Mouse (Mus musculus) left cerebral cortex, postnatal 10 days (tissue): ENCODE data around the gene Ube2d3. TPM values are rescaled to one million over a fixed set of nuclear protein-coding genes. Genes with fewer than 3 reads are reported as not detected.
"Not testable (repeated sequence)": the region's sequence is repeated elsewhere in the genome, so short reads cannot be mapped to it uniquely, and the experiment has no call there.

Experiments used
- DNase-seq, 2 experiments: peaks; one replicate each; pipeline ENCODE4 v3.0.0; 2021 to 2022; ENCODE audit warnings: low spot score in 2 of 2, mixed read lengths in 1 of 2; ENCODE audit errors: extremely low spot score in 1 of 2
- intact Hi-C: fragments of 180-260 bp; cut with DNase I; formaldehyde crosslinking; loops from one replicate; pipeline ENCODE4 v1.15.1; 2025
- total RNA-seq, 2 experiments: library from RNA; stranded (reverse); gene quantifications; 2 replicates each; pipeline ENCODE4 v1.2.3; 2021

Ube2d3 gene
- total RNA-seq, 2 experiments from 2014 or later: 258 to 268 TPM

DNA sequence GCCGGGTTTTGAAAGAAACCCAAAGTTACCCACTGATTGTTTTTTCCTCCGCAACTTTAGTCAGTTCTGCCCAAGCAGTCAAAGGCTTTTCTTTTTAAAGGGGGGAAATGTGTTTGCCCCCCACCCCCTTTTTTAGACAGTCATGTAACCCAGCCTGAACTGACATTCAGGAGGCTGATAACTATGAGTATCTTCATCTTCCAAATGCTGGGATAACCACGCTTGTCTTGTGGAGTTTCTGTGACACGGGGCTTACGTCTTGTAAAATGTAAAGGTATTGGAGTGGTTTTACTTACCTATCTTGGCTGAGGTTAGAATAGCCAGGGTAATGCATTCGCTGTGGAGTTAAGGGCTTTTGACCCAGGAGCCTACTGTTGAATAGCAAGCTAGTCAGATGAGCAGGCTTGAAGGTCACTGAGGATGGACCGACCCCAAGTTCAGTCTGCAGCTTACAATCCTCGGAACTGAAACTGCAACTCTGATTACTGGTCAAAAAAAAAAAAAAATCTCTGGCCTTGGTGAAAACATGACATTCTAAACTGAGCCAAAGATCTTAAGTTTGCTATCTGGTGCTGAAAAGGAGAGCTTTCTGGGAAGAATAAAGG lies 14.2 kb upstream of the Ube2d3 start, which contains the start of gene Cisd2:
Cisd2 (minus strand) TSS at position 318 of the 605 bp plus-strand sequence.
- DNase-seq: no peak
- intact Hi-C loops: no loop called here

GRCm38 (mm10) chr3:135436901-135437616 lies 890 bp upstream of the Ube2d3 start:
- peak in 1 of 2 experiments; percentile 13 for DNase-seq
- intact Hi-C loops: no loop called here

GRCm38 (mm10) chr3:135438531-135438912 lies 573 bp downstream of the Ube2d3 start:
- intact Hi-C loops: no loop called here
- DNase-seq: peak; percentile 94 to 98

DNA sequence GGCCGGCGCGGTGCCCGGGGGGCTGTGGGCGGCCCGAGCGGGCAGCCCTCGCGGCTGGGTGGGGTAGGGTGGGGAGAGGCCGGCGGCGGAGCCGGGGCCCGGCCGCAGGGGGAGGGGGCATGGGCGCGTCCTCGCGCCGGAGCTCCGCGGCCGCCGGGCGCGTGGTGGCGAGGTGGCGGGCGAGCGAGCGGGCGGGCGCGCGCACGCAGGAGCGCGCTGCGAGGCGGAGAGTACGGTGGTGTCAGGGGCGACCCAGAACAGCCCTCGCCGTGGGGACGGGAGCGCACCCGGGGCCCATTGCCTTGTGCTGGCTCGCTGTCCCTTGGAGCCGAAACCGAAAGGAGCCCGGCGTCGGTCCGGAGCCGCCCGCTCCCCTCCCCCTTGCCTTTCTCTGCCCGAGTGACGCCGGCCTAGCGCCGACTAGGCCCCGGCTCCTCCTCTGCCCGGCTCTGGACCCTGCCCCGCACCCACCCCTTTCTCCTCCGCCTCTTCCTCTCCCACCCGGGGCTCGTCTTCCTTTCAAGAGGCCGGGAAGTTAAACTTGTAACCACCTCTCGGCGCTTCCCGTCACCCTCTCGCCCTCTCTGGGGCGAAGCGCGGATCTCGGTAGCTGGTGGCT lies 1.1 kb downstream of the Ube2d3 start:
- intact Hi-C loops: no loop called here
- peak; percentile 59 to 94 for DNase-seq

- intact Hi-C loops: no loop called here
- DNase-seq: peak in 1 of 2 experiments; percentile 9
Measured at GRCm38 (mm10) chr3:135439651-135440050, 1.7 kb downstream of the Ube2d3 start.

- intact Hi-C loops: no loop called here
- DNase-seq: peak; percentile 17 to 42
Measured at GRCm38 (mm10) chr3:135440221-135440620, 2.3 kb downstream of the Ube2d3 start.

GRCm38 (mm10) chr3:135440621-135441020 lies 2.7 kb downstream of the Ube2d3 start:
- intact Hi-C loops: no loop called here
- no peak for DNase-seq

DNA sequence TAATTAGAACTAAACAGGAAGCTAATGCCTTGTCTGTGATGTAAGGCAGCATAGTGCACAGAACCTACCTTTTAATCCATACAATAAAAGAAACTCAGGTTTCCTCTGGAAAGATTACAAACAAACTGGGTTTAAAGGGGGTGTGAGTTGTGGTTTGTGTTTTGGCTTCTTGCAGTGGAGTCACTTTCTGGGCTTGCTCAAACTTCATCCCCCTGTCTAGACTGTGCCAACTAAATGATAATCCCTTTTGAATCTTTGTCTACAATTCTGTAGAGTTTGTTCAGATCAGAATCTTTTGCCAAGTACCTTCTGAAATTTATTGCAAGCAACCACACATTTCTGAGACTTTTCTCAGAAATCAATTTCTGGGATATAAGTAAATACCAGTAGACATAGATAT lies 7.0 kb downstream of the Ube2d3 start:
- DNase-seq: no peak
- intact Hi-C loops: no loop called here

- no peak for DNase-seq
- intact Hi-C loops: loop anchor here (10.0 kb wide), 1 partner anchor 126 kb away; no protein-coding TSS in a partner anchor
Measured at GRCm38 (mm10) chr3:135458981-135459380, 21.0 kb downstream of the Ube2d3 start.

DNA sequence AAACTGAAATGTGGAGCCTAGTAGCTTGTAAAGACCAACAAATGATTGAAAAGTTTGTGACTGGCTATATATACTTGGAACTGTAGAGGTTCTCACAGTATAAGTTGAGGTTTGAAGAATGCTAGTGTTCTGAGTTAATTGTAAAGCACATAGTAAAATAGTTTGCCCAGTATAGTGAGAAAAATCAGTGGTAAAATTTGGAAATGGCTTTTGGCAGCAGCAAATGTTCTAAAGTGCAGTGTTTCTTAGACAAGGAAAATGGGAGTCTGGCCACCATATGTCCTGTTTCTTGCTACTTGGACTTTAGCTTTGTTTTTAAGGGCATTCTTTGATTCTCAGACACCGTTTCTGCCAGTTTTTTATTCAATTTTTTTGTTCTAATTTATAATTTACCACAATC lies 30.5 kb downstream of the Ube2d3 start:
- no peak for DNase-seq
- intact Hi-C loops: no loop called here

- intact Hi-C loops: no loop called here
- no peak for DNase-seq
Measured at GRCm38 (mm10) chr3:135469146-135469545, 31.2 kb downstream of the Ube2d3 start.

DNA sequence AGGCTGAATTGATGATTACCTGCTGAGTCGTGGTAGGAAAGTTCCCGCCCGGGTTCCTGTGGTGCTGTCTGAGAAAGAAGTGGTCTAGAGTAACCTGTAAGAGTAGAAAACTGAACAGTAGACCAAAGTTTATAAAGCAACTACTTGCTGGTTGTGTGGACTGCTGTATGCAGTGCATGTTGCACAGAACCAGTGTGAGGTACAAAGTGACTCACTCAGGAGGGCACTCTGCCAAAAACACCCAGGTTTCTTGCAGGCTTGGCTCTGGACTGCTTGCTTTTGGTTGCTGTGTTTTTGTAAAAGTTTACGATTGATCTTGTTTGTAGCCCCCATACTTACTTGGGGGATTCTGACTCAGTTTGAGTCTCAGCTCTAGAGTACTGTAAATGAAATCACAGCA lies 32.0 kb downstream of the Ube2d3 start:
- peak; percentile 42 to 80 for DNase-seq

DNA sequence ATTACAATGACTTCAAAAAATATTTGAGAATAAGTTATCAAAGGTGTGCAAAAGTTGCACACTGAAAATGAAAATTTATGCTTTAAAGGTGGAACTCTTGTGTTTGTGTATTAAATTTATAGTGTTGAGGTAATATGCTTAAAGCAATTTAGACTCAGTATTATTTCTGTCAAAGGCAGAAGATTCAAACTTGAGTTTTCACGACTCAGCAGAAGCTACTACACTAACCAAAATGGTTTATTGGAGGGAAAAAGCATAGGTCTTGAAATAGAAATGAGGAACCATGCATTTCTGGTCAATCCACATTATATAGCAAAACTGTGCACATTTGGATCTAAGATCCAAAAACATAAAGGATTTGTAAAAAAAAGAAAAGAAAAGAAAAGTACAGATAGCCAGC lies 32.9 kb downstream of the Ube2d3 start:
- DNase-seq: no peak
- intact Hi-C loops: no loop called here

More for the DNA sequence above, 32.0 kb downstream of the Ube2d3 start:
- intact Hi-C loops: no loop called here

DNA sequence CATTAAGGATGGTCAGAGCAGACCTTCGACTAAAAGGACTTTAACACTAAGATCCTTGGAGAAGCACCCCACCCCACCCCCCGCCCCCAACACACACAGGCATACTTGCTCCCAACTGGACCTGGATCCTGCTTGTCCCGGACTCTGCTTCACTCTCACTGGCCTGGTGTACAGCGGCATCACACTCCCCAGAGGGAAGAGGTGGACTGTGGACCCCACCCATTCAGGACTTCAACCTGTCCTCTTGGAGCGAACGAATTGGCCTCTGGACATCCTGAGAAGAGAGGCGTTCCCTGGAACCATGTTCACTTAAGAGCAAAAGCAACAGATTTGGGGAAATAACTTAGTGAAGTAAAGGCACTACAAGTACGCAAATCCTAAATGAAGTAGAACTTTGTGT lies 37.1 kb downstream of the Ube2d3 start:
- no peak for DNase-seq
- intact Hi-C loops: no loop called here

DNA sequence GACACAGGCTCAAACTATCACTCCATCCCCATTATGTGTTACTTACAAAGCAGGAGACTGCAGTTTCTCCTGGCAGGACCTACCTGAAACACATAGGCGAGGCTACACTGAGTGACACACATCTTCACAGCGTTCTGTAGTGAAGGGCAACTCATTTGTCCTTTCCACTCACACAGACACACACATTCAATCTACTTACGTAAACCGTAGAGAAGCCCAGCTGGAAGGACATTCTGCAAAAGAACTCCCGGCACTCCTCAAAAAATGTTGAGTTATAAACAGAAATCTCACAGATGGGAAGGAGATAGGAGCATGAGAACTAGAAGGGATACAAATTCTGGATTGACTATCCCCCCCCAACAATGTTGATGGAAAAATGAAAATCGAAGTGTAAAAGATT lies 38.3 kb downstream of the Ube2d3 start:
- intact Hi-C loops: no loop called here
- DNase-seq: peak in 1 of 2 experiments; percentile 22

GRCm38 (mm10) chr3:135476977-135477376 lies 39.0 kb downstream of the Ube2d3 start:
- intact Hi-C loops: no loop called here
- no peak for DNase-seq

- intact Hi-C loops, DNase-seq: not testable (repeated sequence)
Measured at GRCm38 (mm10) chr3:135479090-135479489, 41.1 kb downstream of the Ube2d3 start.

- DNase-seq: no peak
- intact Hi-C loops: no loop called here
Measured at GRCm38 (mm10) chr3:135480767-135481166, 42.8 kb downstream of the Ube2d3 start.

- no peak for DNase-seq
- intact Hi-C loops: no loop called here
Measured at GRCm38 (mm10) chr3:135481608-135482007, 43.7 kb downstream of the Ube2d3 start.

- intact Hi-C loops, DNase-seq: not testable (repeated sequence)
Measured at GRCm38 (mm10) chr3:135484650-135485049, 46.7 kb downstream of the Ube2d3 start.
